Mouse (Mus musculus) hindbrain, embryonic 15.5 days (tissue): ENCODE data around the gene Ino80. TPM values are rescaled to one million over a fixed set of nuclear protein-coding genes. Genes with fewer than 3 reads are reported as not detected.
A peak's percentile ranks its signal among the peaks of the same experiment; 100 is the strongest.

Experiments
- ATAC-seq: fragments of 200-750 bp; cut with Nextera tagmentation; 2 replicates; pipeline ENCODE4 v1.8.0; 2017; ENCODE audit warnings: low read depth, moderate number of reproducible peaks, moderate TSS enrichment; ENCODE audit not compliant: low FRiP score
- H3K27ac ChIP-seq: fragments of 300-500 bp; sonication (generic); replicated peaks from 2 replicates; pipeline ENCODE4 v1.5.1; 2015; ENCODE audit warnings: mild to moderate bottlenecking, inconsistent platforms
- H3K27me3 ChIP-seq: fragments of 300-500 bp; sonication (generic); 2 replicates; pipeline ENCODE4 v1.6.1; 2015; ENCODE audit warnings: control low read depth, inconsistent platforms
- H3K36me3 ChIP-seq: fragments of 300-500 bp; sonication (generic); 2 replicates; pipeline ENCODE4 v1.6.1; 2015; ENCODE audit warnings: control low read depth, inconsistent platforms
- H3K4me1 ChIP-seq: fragments of 300-500 bp; sonication (generic); replicated peaks from 2 replicates; pipeline ENCODE4 v1.6.1; 2015; ENCODE audit warnings: control low read depth, inconsistent platforms
- H3K4me2 ChIP-seq: fragments of 300-500 bp; sonication (generic); 2 replicates; pipeline ENCODE4 v1.6.1; 2015; ENCODE audit warnings: moderate library complexity, mild to moderate bottlenecking, inconsistent platforms
- H3K4me3 ChIP-seq: fragments of 300-500 bp; sonication (generic); 2 replicates; pipeline ENCODE4 v1.5.1; 2015; ENCODE audit warnings: mild to moderate bottlenecking, inconsistent platforms
- H3K9ac ChIP-seq: fragments of 300-500 bp; sonication (generic); 2 replicates; pipeline ENCODE4 v1.6.1; 2015; ENCODE audit warnings: inconsistent platforms
- H3K9me3 ChIP-seq: fragments of 300-500 bp; sonication (generic); 2 replicates; pipeline ENCODE4 v1.6.1; 2016; ENCODE audit warnings: control low read depth, inconsistent platforms
- WGBS: fragments of 180-500 bp; shearing (Covaris S2); methylation state at CpG from one replicate; pipeline ENCODE4 v1.1.7; 2015; 5-methylcytosine and 5-hydroxymethylcytosine counted together
- polyA plus RNA-seq: library from polyadenylated mRNA; unstranded; fragments of >200 nt; fragmentation: Nextera tagmentation; extraction: Ambion mirVana; gene quantifications from 2 replicates; pipeline ENCODE4 v1.2.1, GENCODE M21; 2015

Ino80 gene
- polyA plus RNA-seq, 1 experiment from 2014 or later = 2.9 TPM

DNA sequence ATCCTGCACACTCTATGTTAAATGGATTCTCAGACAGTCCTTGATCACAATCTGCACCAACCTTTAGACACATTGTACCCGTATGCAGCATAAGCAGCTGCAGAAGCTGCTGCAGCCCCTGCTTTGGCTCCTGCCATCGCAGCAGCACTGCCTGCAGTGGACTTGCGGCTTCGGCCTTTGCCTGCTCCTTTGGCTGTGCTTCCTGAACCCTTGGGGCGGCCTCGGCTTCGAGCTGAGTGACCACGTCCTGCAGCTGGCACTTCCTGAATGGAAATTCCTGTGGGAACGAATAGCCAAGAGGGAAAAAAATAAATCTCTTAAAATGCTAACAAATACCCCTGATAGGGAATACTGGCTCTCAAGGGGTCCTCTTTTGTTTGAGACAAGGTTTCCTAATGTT, 100.2 kb downstream of the Ino80 start:
- Histone ChIP-seq H3K36me3 (peaks cover 74% of the 10 kb centered on the region), H3K9me3 (no peaks in the 10 kb centered on the region), H3K4me3 (no peak overlapping the region), H3K27me3 (no peaks in the 10 kb centered on the region), H3K27ac (no peak overlapping the region), H3K4me1 (no peaks in the 10 kb centered on the region), H3K9ac (no peak overlapping the region), H3K4me2 (no peak overlapping the region)
- WGBS = 80% methylated on average over 9 of the region's 9 CpGs
- ATAC-seq = no peak

- ATAC-seq = no peak
- no peak overlapping the region for H3K27ac ChIP-seq
- peaks cover 43% of the 10 kb centered on the region for H3K36me3 ChIP-seq
- no peaks in the 10 kb centered on the region for H3K4me1 ChIP-seq
- H3K9ac ChIP-seq = no peak overlapping the region
- H3K4me3 ChIP-seq = no peak overlapping the region
- H3K9me3 ChIP-seq = no peaks in the 10 kb centered on the region
- no peaks in the 10 kb centered on the region for H3K27me3 ChIP-seq
- no peak overlapping the region for H3K4me2 ChIP-seq
- 94% methylated on average over 10 of the region's 10 CpGs for WGBS
Observed at GRCm38 (mm10) chr2:119370116-119370515, 107.4 kb downstream of the Ino80 start.

DNA sequence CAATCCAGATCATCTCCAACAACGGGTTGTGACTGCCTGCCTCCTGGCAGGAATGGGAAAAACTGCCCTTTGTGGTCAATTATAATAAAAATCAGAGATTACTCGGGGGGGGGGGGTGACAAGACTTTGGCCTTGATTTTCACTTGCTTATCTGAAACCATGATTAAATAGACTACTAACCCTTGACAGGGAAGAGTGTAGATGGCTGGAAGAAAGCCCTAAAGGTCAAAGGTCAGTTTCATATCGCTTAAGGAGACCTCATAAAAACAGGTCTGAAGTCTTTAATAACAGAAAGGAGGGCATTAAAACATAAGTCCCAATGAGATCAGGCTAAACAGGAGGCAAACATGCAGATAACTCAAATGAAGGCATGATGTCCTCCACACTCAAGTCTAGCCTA, 110.1 kb downstream of the Ino80 start:
- H3K36me3 ChIP-seq = peaks cover 20% of the 10 kb centered on the region

GRCm38 (mm10) chr2:119364969-119365368, 112.5 kb downstream of the Ino80 start:
- no peak overlapping the region for H3K9ac ChIP-seq
- H3K27me3 ChIP-seq = no peaks in the 10 kb centered on the region
- no peak overlapping the region for H3K4me3 ChIP-seq
- no peak overlapping the region for H3K4me2 ChIP-seq
- peaks cover 4% of the 10 kb centered on the region; the same call in 1 of the 2 replicates for H3K36me3 ChIP-seq
- 0 out of 2 replicates have a peak, but pooled peaks cover 7% of the 10 kb centered on the region for H3K9me3 ChIP-seq
- no peak for ATAC-seq
- no peaks in the 10 kb centered on the region for H3K4me1 ChIP-seq
- 86% methylated on average over 3 of the region's 3 CpGs for WGBS
- H3K27ac ChIP-seq = no peak overlapping the region

More for the DNA sequence above, 110.1 kb downstream of the Ino80 start:
- no peak overlapping the region for H3K9ac ChIP-seq
- H3K27ac ChIP-seq = no peak overlapping the region
- ATAC-seq = no peak
- H3K4me3 ChIP-seq = no peak overlapping the region
- H3K4me1 ChIP-seq = no peaks in the 10 kb centered on the region
- no peaks in the 10 kb centered on the region for H3K27me3 ChIP-seq
- 83% methylated on average over 3 of the region's 3 CpGs for WGBS
- H3K4me2 ChIP-seq = no peak overlapping the region
- H3K9me3 ChIP-seq = no peaks in the 10 kb centered on the region

DNA sequence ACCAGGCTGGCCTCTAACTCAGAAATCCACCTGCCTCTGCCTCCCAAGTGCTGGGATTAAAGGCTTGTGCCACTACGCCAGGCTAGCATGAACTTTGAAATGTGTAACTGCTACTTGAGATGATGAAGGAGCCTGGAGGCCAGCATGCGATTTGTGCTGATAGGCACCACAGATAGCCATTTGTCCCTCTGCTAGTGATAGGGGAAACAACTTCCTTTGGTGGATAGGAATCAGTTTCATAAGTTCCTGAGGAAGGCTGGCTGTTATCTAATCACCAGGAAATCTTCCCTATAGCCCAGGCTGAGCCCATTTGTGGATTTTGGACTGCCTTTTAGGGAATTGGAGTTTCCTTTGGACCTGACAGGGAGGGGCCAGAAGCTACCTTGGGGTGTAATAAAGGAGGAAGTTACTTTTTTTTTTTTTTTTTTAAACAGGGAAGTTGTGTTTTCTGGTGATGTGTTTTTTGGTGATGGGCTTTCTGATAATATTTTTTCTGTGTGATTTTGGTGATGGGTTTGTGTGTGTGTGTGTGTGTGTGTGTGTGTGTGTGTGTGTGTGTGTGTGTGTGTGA, 117.7 kb downstream of the Ino80 start:
- 96% methylated on average over 2 of the region's 2 CpGs for WGBS

GRCm38 (mm10) chr2:119358249-119358648, 119.2 kb downstream of the Ino80 start:
- no peak overlapping the region for H3K27ac ChIP-seq
- H3K9ac ChIP-seq = no peak overlapping the region
- no peaks in the 10 kb centered on the region for H3K4me1 ChIP-seq
- 85% methylated on average over 6 of the region's 6 CpGs for WGBS
- H3K4me3 ChIP-seq = no peak overlapping the region
- H3K27me3 ChIP-seq = no peaks in the 10 kb centered on the region
- no peak overlapping the region for H3K4me2 ChIP-seq
- 0 out of 2 replicates have a peak, but pooled peaks cover 7% of the 10 kb centered on the region for H3K9me3 ChIP-seq
- peaks cover 13% of the 10 kb centered on the region; the same call in 1 of the 2 replicates for H3K36me3 ChIP-seq
- ATAC-seq = no peak

More for the DNA sequence above, 117.7 kb downstream of the Ino80 start:
- Histone ChIP-seq H3K9ac (no peak overlapping the region), H3K4me1 (no peaks in the 10 kb centered on the region), H3K9me3 (0 out of 2 replicates have a peak, but pooled peaks cover 7% of the 10 kb centered on the region), H3K27ac (no peak overlapping the region), H3K4me2 (no peak overlapping the region), H3K27me3 (no peaks in the 10 kb centered on the region), H3K36me3 (no peaks in the 10 kb centered on the region), H3K4me3 (no peak overlapping the region)
- ATAC-seq = no peak

DNA sequence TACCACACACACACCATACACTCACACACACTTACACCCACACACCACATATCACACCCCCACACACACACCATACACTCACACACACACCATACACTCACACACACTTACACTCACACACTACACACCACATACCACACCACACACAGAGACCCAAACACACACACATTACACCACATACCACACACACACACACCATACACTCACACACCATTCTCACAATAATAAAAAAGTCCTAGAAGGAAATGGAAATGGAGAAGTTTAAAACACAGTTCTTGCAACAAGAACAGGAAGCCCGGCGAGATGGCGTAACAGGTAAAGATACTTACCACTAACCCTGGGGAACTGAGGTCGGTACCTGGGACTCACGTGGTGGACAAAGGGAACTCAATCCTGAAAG, 120.7 kb downstream of the Ino80 start:
- no peak overlapping the region for H3K27ac ChIP-seq
- WGBS = 93% methylated on average over 5 of the region's 5 CpGs
- no peak overlapping the region for H3K4me3 ChIP-seq
- ATAC-seq = no peak
- peaks cover 18% of the 10 kb centered on the region; the same call in 1 of the 2 replicates for H3K36me3 ChIP-seq
- 0 out of 2 replicates have a peak, but pooled peaks cover 5% of the 10 kb centered on the region for H3K9me3 ChIP-seq
- H3K27me3 ChIP-seq = no peaks in the 10 kb centered on the region
- H3K4me2 ChIP-seq = no peak overlapping the region
- peaks cover under 1% of the 10 kb centered on the region; the same call in 1 of the 2 replicates for H3K4me1 ChIP-seq
- H3K9ac ChIP-seq = no peak overlapping the region

DNA sequence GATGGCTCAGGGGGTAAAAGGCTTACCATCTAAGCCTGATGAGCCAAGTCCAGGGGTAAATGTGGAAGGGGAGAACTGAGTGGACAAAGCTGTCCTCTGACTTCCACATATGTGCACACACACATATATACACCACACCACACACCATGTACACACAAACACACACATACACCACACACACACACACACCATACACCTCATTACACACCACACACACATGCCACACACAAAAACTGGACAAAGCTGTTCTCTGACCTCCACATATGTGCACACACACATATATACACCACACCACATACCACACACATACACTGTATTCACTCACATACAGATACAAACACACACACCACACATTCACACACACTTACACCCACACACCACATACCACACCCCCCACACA, 121.2 kb downstream of the Ino80 start:
- H3K36me3 ChIP-seq = peaks cover 18% of the 10 kb centered on the region; the same call in 1 of the 2 replicates
- no peaks in the 10 kb centered on the region for H3K27me3 ChIP-seq
- H3K9me3 ChIP-seq = no peaks in the 10 kb centered on the region
- no peak overlapping the region for H3K9ac ChIP-seq
- ATAC-seq = no peak
- H3K27ac ChIP-seq = no peak overlapping the region
- H3K4me2 ChIP-seq = no peak overlapping the region
- H3K4me3 ChIP-seq = no peak overlapping the region
- peaks cover 5% of the 10 kb centered on the region; the same call in 1 of the 2 replicates for H3K4me1 ChIP-seq

DNA sequence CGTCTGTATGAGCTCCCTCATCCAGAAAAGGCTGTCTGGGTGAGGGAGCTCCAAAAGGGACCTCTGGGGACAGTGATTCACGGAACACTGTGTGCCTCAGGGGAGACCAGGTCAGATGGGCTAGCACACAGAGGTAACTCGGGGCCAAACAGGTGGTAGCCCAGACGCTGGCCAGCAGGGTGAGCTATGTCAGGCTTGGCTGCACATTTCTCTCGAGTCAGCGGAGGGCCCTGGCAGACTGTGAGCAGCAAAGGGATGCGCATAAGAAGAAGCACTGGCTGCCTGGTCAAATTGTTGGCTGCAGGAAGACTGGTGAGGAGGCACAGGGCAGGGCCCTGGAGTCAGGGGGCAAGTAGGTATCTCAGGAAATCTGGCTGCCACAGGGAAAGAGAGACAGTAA, 121.8 kb downstream of the Ino80 start:
- ATAC-seq = no peak
- H3K27me3 ChIP-seq = no peaks in the 10 kb centered on the region
- WGBS = 24% methylated on average over 7 of the region's 7 CpGs
- H3K9ac ChIP-seq = no peak overlapping the region
- no peaks in the 10 kb centered on the region for H3K9me3 ChIP-seq
- no peak overlapping the region for H3K4me2 ChIP-seq
- H3K27ac ChIP-seq = 0 out of 2 replicates have a peak overlapping the region, but pooled peaks have one; percentile 27
- peaks cover 18% of the 10 kb centered on the region; the same call in 1 of the 2 replicates for H3K36me3 ChIP-seq
- H3K4me1 ChIP-seq = peaks cover 8% of the 10 kb centered on the region; the same call in 1 of the 2 replicates
- no peak overlapping the region for H3K4me3 ChIP-seq

- Histone ChIP-seq H3K27ac (no peak overlapping the region), H3K9me3 (no peaks in the 10 kb centered on the region), H3K36me3 (peaks cover 18% of the 10 kb centered on the region; the same call in 1 of the 2 replicates), H3K9ac (no peak overlapping the region), H3K4me2 (no peak overlapping the region), H3K4me1 (peaks cover 13% of the 10 kb centered on the region), H3K27me3 (peaks cover 1% of the 10 kb centered on the region; the same call in 1 of the 2 replicates), H3K4me3 (no peak overlapping the region)
- no peak for ATAC-seq
- 77% methylated on average over 3 of the region's 3 CpGs for WGBS
Observed at GRCm38 (mm10) chr2:119355089-119355488, 122.4 kb downstream of the Ino80 start.

DNA sequence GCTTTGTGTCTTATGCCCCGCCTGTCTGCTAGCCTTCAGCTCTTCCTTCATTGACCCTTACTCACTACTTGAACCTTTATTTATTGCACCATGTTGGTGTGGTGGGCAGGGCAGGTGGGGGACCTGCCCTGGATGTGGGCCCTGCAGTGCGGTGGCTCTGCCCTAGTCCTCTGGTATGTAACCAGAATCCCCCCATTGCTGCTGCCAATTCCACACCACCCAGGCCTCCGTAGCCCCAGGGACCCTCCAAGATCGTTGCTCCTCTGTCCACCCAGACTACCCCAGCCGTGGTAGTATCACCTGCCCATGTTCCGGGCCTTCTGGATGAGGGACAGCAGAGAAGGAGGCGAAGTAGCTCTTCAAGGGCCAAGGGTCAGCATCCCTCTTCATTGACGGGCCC, 123.8 kb downstream of the Ino80 start:
- Histone ChIP-seq H3K27ac (no peak overlapping the region), H3K36me3 (peaks cover 18% of the 10 kb centered on the region; the same call in 1 of the 2 replicates), H3K27me3 (peaks cover 3% of the 10 kb centered on the region; the same call in 1 of the 2 replicates), H3K4me3 (no peak overlapping the region), H3K9me3 (no peaks in the 10 kb centered on the region), H3K9ac (no peak overlapping the region), H3K4me1 (peaks cover 13% of the 10 kb centered on the region), H3K4me2 (no peak overlapping the region)
- WGBS = 84% methylated on average over 8 of the region's 8 CpGs
- no peak for ATAC-seq

DNA sequence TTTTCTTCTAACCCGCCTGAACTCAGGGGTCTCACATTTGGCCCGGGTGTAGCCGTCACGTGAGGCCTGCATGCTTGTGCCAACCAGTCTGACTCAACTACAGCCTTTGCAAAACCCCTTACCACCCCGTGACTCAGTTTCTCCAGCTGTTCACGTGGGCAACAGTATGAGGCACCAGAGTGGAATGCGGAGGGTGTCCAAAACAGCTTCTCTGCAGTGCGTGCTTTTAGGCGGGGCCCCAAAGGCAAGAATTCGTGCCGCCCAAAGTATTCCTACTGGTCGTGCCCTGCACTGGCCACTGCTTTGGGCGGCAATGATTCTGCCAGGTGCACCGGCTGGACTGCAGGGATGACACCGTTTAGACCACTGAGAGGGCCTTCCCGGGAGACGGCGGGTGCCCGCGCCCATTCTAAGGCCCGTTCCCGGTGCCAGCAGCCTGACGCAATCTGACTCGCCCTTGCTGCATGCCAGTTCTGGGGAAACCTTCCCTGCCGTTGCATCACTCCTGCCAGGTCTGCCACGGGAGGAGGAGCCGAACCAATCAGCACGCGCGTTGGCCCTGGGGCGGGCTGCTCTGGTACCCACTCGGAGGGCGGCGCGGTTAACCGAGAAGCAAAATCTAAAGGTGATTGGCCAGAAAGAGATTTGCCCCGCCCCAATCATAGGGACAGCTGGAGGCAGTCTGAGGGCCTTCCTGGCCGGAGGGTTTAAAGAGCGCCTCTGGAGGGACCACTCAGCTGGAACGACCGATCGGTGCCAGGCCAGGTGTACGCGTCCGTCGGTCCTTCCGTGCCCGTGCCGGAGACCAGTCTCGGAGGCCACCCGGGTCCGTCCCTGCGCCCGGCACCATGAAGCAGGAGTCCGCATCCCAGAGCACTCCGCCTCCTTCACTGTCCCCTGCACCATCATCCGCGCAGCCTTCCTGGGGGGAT, 126.7 kb downstream of the Ino80 start, which contains the start of gene Chac1:
Gene Chac1 (plus strand): TSS at position 675 of the 932 bp plus-strand sequence.
- Histone ChIP-seq H3K9ac (peak within 1 kb of the TSS; percentile 60), H3K27me3 (peaks cover 3% of the 10 kb centered on the region; the same call in 1 of the 2 replicates), H3K4me1 (peaks cover 13% of the 10 kb centered on the region), H3K4me3 (peak within 1 kb of the TSS; percentile 68), H3K4me2 (peak within 1 kb of the TSS; percentile 95), H3K27ac (peak within 1 kb of the TSS; percentile 66), H3K9me3 (no peaks in the 10 kb centered on the region), H3K36me3 (peaks cover 18% of the 10 kb centered on the region; the same call in 1 of the 2 replicates)
- 5% methylated on average over 58 of the region's 58 CpGs for WGBS
- peak; percentile 98 for ATAC-seq
